Mouse (Mus musculus): ENCODE measurements around the gene Kcne1. TPM values are rescaled to one million over a fixed set of nuclear protein-coding genes. Genes with fewer than 3 reads are reported as not detected.
A peak's percentile ranks its signal among the peaks of the same experiment; 100 is the strongest.

Gene Kcne1
- total RNA-seq, 2 experiments from 2014 or later, result not detected

DNA sequence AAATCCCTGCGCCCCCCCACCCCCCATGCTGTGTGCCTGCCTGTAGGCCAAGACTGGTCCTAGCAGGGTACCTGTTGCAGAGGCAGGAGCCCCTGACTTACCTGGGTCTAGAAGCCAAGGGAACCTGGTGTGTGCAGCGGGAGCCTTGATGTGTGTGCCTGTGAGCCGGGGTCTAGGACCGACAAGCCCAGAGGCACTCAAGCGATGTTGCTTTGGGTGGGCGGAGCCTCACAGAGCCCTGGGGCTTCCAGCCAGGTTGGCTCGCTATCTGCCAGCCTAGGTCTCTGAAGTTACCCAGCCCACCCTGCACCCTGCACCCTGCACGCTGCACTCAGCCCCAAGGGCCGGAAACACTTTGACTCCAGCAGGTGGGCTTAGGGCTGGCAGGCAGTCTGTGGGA lies 534 bp downstream of the Kcne1 start:
- ATAC-seq (replicated peaks; ENCODE audit: low FRiP score, poor library complexity, severe bottlenecking), result no peak; the same call in 1 of the 2 replicates

DNA sequence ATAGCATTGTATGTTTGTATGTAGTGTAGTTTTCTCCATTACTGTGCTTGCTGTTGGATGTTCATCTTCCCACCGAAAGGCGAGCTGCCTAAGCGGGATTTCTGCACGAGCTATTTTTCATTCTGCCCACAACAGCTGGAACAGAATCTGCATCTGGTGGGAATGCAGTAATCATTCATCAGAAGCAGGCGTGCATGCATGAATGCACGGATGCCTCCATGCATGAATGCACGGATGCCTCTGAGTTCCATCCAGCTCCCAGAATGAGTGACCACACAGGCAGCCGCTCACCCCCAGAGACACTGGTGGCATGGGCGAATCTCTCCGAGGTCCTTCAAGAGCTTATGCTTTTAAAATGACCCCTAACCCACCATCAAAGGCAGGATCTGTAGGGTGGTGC lies 1.7 kb downstream of the Kcne1 start:
- no peak for ATAC-seq (replicated peaks; ENCODE audit: low FRiP score, poor library complexity, severe bottlenecking)

DNA sequence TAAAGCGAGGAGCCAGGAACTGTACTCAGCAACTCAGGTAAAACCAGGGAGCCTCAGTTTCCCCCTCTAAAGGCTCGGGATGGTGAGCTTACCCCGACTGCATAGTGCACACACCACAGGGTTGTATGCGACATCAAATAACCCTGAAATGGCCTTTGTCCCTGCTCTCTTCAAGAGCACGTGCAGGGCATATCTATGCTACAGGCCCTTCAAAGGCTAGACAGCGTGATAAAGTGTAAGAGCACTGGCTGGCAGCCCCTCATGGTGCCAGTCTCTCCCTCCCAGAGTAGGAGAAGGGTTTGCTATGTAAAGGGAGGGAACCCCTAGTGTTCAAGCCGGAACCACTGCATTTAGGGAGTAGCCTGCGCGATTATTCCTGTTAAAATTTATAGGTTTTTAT lies 2.2 kb downstream of the Kcne1 start:
- no peak for ATAC-seq (replicated peaks; ENCODE audit: low FRiP score, poor library complexity, severe bottlenecking)

DNA sequence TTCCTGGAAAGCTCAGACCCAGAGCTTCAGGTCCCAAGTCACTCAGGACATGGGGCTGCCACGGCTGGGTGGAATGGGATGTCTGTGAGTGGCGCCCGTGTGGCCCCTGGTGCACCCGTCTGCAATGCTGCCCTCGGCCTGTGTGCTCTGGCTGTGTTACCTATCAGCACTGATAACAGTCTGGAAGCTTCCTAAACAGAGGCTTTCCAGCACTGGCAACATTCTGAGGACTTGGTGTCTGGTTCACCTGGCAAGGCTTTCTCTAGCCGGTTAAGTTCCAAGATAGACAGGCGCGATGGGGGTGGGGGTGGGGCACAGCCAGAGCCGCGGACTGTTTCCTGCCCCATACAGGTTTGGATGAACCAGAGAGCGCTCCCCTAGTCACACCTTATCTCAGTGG lies 3.3 kb downstream of the Kcne1 start:
- no peak for ATAC-seq (replicated peaks; ENCODE audit: low FRiP score, poor library complexity, severe bottlenecking)

DNA sequence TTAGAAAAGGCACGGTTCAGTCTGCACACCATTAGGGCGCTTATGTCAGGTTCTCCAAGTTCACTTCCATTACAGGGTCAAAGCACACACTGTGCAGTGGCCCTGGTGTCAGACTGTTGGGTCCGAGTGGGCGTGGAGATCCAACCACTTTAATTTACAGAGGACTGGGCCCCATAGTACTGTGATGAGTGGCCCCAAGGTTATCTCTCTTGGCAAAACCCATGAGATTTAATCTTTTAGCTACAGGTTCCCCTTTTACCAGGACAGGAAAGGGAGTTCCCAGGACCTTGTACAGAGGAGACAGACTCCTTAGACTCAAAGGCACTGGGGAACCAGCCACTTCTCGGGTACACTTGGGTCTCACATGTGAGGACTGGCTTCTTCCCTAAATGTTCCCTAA lies 3.9 kb downstream of the Kcne1 start:
- no peak for ATAC-seq (replicated peaks; ENCODE audit: low FRiP score, poor library complexity, severe bottlenecking)

DNA sequence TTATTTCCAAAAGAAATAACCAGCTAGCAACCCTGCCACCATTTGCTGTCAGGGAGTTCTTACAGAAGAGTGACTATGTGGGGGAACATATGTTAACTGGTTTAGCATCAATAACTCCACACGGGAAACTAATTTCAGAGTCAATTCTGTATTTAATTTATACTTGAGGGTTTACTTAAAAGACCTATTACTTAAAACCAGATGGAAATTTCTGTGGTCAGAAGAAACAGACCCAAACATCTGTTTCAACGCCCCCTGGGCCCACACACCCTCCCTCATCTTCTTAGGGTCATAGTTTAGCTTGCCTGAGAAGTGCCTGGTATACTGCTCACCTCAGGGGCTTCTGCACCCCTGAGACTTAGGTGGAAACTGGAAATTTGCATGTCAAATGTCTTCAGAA lies 5.4 kb downstream of the Kcne1 start:
- no peak for ATAC-seq (replicated peaks; ENCODE audit: low FRiP score, poor library complexity, severe bottlenecking)

DNA sequence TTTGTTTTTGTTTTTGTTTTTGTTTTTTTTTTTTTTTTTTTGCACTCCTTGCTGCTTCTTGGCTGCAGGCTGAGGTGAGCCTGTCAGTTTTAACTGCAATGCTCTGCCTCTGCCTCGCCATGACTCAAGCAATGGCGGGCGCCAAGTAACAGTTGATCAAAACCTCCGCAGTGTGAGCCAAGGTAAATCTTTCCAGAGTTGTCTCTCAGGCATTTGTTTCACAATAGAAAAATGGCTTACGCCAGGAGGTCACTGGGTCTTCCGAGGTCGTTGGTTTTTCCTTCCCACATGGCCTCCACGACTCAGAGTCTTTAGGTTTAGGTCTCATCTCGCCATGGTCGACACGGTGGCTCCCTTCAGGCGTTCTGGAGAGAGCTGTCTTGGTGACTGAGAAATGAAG lies 6.0 kb downstream of the Kcne1 start:
- no peak for ATAC-seq (replicated peaks; ENCODE audit: low FRiP score, poor library complexity, severe bottlenecking)

DNA sequence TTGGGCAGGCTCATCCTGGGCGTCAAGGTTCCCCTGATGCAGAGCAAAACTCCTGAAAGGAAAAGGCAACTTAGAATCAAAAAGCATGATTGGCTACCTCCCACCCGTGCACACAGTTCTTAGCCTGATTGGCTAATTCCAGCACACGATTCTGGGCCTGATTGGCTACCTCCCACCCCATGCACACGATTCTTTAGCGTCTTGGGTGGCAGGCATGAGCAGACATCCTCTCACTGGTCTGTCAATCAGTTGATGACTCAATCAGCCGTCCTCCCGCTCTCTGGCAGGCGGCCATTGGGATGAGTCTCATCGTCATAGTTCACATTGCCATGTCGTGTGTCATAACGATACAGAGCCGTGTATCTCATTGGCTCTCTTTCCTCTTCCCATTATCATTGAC lies 10.3 kb downstream of the Kcne1 start:
- no peak for ATAC-seq (replicated peaks; ENCODE audit: low FRiP score, poor library complexity, severe bottlenecking)

DNA sequence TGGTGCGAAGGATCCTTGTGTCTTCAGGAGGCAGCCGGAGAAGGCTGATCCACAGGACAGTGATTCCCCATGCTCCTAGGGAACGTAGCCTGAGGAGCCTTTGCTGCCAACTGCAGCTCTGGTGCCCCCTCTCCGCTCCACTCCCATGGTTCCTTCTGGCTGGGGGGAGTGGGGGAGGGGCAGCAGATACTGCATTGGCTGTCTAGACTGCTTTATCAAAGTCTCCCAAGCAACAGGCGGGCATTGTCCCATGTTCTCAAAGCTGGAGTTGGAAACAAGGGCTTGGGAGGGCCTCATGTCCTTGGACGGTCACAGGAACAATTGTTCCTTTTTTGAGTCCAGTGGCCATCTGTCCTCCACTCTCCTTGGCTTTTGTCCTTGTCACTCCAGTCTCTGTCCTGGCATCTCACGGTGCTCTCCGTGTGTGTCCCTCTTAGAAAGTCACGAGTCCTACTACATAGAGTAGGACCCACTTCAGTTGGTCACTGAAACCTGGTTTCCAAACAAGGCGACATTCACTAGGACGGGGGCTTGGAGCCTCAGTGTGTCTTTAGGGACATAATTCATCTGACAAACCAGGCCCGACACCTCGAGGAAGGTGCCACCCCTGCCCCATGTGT lies 12.9 kb downstream of the Kcne1 start:
- ATAC-seq (replicated peaks; ENCODE audit: low FRiP score, poor library complexity, severe bottlenecking), result no peak

DNA sequence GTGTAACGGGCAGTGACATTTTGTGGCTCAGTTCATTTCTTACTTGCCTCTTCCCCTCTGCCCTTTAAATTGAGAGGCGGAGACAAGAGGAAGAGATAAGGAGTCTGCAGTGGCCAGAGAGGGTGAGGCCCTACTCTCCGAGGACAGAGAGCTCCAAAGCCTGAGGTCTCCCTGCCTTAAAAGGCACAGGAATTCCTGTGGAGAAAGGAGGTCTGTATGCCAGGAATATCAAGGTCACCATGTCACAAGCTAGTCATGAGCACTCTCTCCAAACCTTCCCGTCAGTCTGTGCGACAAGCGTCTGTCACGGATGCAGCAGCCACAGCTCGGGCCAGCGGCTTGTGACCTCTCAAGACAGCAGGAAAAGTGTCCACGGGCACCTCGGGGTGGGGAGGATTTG lies 14.1 kb downstream of the Kcne1 start:
- ATAC-seq (replicated peaks; ENCODE audit: low FRiP score, poor library complexity, severe bottlenecking), result no peak

DNA sequence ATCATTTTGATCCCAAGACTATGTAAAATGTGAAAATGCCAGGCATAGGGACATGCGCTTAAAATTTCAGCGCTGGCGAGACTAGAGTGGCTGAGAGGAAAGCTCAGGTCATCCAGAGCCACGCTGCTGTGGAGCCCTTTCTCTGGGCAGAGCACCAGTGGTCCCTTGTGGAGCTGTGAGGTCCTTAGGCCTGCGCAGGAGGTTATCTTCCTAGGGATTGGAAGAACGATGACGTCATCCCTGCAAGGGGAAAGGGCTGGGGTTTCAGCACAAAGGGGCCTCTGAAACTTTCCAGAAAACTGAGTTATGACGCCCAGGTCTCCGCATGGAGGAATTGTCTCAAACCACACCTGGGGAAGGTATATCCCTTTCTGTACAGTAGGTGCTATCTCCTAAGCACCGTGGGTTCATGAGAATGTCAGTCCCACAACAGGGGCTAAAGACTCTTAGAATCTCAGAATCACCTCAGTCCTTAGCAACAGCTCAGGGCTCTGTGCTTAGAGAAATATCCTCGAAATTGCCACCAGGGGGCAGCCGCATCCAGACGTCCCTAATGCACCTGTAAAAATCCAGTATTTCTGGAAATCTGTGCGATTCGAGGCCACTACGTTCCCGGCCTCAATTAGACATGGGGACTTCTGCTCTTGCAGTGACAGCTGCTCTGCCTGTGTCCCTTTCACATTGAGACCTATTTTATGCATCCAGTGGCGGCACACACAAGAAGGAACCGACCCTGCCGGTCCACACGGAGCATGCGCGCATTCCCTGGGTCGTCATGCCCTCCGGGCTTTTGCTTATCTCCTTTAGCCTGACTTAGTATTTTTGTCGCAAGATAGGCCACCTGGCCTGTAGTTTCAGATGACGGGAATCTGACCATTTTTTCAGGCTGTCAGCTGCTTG lies 18.4 kb downstream of the Kcne1 start:
- no peak for ATAC-seq (replicated peaks; ENCODE audit: low FRiP score, poor library complexity, severe bottlenecking)

DNA sequence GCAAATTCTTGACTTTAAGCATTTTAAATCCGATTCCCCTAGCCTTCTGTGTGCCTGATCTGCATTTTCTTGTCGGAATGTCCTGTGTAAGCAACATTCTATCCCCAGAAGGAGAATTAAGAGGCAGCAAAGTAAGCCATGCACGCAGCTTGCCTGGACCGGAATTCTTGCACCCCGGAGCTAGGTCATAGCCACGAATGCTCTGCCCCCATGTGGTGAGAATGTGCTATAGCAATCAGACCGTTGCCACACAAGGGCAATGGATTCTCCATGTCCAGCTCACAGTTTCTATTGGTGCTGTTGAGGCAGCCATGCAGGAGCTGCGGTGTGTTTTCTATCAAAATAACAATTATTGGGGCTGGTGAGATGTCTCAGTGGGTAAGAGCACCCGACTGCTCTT lies 23.0 kb downstream of the Kcne1 start:
- ATAC-seq (replicated peaks; ENCODE audit: low FRiP score, poor library complexity, severe bottlenecking), result peak; percentile 57; the same call in 1 of the 2 replicates

DNA sequence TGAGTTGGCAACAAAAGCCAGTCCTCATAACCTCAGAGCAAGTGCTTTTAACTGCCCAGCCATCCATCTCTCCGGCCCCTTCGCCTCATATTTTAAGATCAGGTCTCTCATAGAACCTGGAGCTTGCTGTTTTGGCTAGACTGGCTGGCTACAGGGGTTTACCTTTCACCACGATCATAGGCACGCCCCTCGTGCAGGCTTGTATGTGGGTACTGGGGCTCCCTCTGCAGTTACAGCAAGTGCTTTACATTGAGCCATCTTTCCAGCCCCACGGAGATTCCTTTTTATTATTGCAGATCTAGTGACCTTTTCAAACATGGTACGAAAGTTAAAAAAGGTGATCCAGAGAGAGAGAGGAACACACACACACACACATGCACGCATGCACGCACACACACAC lies 24.7 kb downstream of the Kcne1 start:
- no peak for ATAC-seq (replicated peaks; ENCODE audit: low FRiP score, poor library complexity, severe bottlenecking)

DNA sequence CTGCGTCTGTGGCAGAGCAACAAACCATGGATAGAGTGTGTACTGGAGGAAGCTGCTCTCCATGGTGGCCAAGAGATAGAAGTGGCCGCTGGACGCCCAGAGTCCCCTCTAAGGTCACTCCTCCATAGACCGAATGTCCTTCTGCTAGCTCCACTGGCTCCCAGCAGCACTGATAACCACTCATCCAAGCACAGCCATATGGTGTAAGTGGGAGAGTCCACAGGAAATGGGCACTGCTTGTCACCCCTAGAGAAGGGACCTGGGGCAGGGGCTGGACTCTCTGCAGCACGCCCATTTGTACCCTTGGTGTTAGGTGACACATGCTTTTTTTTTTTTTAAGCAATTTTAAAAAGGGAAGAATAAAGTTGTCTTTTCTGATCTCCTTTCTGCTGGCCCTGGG lies 28.3 kb downstream of the Kcne1 start:
- no peak for ATAC-seq (replicated peaks; ENCODE audit: low FRiP score, poor library complexity, severe bottlenecking)

DNA sequence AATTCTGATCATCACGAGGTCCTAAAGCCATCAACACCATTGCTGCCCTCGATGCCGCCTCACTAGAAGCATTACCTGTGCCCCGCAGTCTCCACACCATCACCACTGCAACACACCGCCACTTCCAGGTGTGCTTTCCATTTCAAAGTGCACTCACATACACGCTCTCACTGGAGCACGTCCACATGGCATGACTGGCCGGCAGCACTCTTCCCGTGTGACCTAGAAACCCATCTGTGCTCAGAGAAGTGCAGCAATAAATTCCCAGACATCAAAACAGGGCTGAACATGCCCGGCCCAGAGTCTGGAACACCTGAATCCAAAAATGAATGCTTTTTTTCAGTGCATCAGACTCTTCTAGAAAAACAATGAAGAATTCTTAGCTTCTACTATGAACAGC lies 31.4 kb downstream of the Kcne1 start:
- no peak for ATAC-seq (replicated peaks; ENCODE audit: low FRiP score, poor library complexity, severe bottlenecking)

DNA sequence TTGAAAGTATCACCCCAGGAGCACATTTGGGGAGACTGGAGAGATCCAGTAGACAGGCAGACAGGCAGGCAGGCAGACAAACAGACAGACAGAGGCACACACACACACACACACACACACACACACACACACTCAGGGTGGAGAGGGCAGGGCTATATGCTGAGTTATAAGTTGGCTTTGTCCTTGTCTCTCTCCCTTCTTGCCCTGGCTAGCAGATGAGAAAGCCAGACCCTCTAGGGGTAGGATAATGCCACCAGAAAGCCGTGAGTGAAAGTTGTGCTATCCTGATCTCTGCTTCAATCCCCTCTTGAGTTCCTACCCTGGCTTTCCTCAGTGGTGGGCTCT lies 34.2 kb downstream of the Kcne1 start:
- no peak for ATAC-seq (replicated peaks; ENCODE audit: low FRiP score, poor library complexity, severe bottlenecking)

DNA sequence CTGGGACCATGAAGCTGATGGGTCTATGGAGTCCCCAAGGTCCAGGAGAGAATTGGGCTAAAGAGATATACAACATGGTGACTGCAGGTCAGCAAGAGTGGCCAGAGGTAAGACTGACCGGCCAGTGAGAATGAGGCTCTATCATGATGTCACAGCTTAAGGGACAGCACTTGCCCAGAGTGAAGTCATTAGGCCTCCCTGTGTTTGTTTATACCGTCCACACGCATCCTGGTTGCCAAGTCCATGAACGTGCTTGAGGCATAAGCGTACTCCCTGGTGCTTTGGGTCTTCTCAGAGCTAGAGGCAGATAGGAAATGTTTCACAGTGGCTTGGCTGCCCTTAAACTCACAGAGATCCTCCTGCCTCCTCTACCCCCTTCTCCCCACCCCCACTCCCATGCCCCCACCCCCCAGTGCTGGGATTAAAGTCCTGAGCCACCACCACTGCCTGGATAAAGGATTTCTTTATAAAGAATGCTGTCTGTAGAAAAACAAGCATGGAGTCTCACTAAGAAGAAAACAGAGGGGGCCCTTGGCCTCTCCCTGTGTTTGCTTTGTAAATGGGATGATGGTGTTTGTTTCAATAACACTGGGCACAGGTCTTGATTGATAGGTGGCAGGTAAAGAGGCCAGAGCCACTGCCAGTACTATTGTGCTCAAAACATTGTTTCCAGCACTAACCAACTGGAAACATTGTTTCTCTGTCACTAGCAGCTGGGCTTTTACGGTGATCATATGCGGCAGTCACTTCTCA lies 34.8 kb downstream of the Kcne1 start:
- no peak for ATAC-seq (replicated peaks; ENCODE audit: low FRiP score, poor library complexity, severe bottlenecking)

DNA sequence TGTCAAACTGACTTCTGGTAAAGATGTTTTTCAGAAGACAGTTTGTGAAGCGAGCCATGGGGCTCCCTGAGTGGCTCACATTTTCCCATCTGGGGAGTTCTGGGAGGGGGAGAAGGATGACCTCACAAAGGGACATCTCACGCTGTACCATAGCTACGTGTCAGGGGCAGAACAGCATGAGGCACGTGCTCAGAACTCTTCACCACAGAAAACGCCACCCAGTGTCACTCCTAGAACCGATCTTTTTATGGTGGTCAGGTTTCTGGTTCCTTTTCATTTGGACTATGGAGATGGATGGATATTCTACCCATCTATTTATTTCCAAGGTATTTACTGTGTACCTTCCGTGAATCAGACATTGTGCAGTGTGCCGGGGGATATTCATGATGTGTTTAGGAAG lies 37.9 kb downstream of the Kcne1 start, which contains the start of gene Fam243:
Fam243 (minus strand) TSS at position 101 of the 400 bp plus-strand sequence.
- ATAC-seq (replicated peaks; ENCODE audit: low FRiP score, poor library complexity, severe bottlenecking), result no peak

DNA sequence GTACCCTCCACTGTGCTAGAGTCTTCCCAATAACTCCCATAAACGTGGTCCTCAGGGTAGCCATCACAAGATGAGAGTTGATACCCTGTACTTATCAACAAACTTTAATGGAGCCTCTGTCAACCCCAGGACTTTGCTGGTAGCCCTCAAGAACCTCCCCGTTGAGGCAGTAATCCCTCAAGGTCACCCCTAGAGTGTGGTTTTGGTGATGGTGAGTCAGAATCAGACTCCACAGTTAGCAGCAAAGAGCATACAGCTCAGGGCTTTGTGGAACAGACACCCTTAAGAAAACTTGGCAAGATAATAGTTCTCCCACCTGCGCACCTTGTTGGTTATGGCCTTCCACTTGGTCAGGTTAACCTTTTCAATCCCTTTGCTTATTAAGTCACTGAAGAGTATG lies 38.9 kb downstream of the Kcne1 start:
- ATAC-seq (replicated peaks; ENCODE audit: low FRiP score, poor library complexity, severe bottlenecking), result no peak

DNA sequence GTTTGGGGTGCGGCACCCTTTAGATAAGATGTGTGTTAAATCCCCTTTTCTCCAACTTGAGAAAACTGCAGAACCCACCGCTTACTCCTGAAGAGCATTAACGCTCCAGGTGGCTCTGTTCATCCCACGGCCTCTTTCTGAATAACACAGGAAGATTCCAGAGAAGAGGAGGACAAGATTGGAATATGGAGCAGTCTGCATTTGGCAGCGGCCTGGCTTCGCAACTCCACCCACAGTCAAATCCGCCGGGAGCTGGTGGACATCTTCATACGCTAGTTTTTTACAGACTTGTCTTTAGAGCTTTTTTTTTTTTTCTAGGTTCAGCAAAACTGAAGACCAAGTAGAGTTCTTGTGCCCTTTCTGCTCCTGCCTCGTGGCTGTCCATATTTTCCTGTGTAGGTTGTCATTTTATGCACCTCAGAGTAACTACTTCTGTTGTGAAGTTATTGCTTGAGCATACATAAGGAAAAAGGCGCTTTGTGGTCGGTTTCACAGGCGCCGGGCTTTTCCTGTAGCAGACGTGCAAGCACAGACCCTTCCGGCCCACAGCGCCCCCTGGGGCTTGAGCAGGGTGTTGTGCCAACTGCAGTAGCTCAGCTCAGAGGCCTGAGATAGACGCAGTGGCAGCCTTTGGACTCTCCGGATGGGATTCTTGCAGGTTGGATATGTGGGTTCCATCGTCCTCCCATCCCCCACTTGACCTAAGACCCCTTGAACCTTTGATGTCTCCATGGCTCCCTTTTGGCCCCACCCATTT lies 39.7 kb downstream of the Kcne1 start:
- ATAC-seq (replicated peaks; ENCODE audit: low FRiP score, poor library complexity, severe bottlenecking), result peak; percentile 70; the same call in 1 of the 2 replicates

Data from erythroid progenitor cell, adult 5-6 weeks (primary cell).